In genomic region chr10:5116720-5117119, GRCm38 (mm10) we compare ENCODE assay signal across 21 mouse cellular contexts. TPM values are rescaled to one million over a fixed set of nuclear protein-coding genes. Genes with fewer than 3 reads are reported as not detected.
A peak's percentile ranks its signal among the peaks of the same experiment; 100 is the strongest.
DNase-seq lines count a peak whose midpoint lies in the region; ATAC-seq and TF ChIP-seq lines count a peak whose summit lies in the region.
"Had no signal": no experiment of that assay in that cellular context is flagged by ENCODE, and none has a peak within 500 bp of the region (broad histone marks: within the 10 kb centered on the region; RNA-seq: fewer than 3 reads in every experiment).

No protein-coding gene starts in this region.

- H3K4me2 ChIP-seq in liver, embryonic 12.5 days: no peak overlapping the region
- H3K4me2 ChIP-seq in lung, embryonic 16.5 days (ENCODE audit: low read depth, low read length): no peak overlapping the region
- H3K4me2 ChIP-seq: embryonic facial prominence, embryonic 12.5 days; forebrain, embryonic 15.5 days; heart, embryonic 13.5 days had no signal

- H3K4me1 ChIP-seq in kidney, adult 2 months (ENCODE audit: control insufficient read depth, insufficient read depth, low read length): no peaks in the 10 kb centered on the region
- peaks cover 4% of the 10 kb centered on the region; the same call in 1 of the 2 replicates for H3K4me1 ChIP-seq in liver, adult 2 months (ENCODE audit: control insufficient read depth, insufficient read depth, low read length)
- H3K4me1 ChIP-seq in liver, embryonic 12.5 days: no peaks in the 10 kb centered on the region
- H3K4me1 ChIP-seq in lung, embryonic 16.5 days (replicated peaks; ENCODE audit: control insufficient read depth, insufficient read depth, low read length): no peaks in the 10 kb centered on the region
- H3K4me1 ChIP-seq in lung, adult 2 months (ENCODE audit: control insufficient read depth, insufficient read depth, low read length): no peaks in the 10 kb centered on the region
- H3K4me1 ChIP-seq: embryonic facial prominence, embryonic 12.5 days; forebrain, embryonic 15.5 days; heart, embryonic 13.5 days had no signal

- WGBS in kidney, adult 2 months: 51% methylated on average over 6 of the region's 6 CpGs
- 24% methylated on average over 6 of the region's 6 CpGs for WGBS in liver, adult 2 months
- WGBS in liver, embryonic 12.5 days (ENCODE audit: insufficient replicate concordance): 75% methylated on average over 6 of the region's 6 CpGs
- 48% methylated on average over 6 of the region's 6 CpGs for WGBS in lung, embryonic 16.5 days
- 60% methylated on average over 6 of the region's 6 CpGs for WGBS in lung, adult 2 months

- TF ChIP-seq POLR2A in kidney, adult 2 months (IDR thresholded peaks at IDR 0.05; ENCODE audit: low read depth, low read length): no peak
- no peak for TF ChIP-seq POLR2A in liver, adult 2 months (IDR thresholded peaks at IDR 0.05; ENCODE audit: extremely low read depth, insufficient read depth, low read length)
- no peak for TF ChIP-seq POLR2A in lung, adult 2 months (IDR thresholded peaks at IDR 0.05; ENCODE audit: borderline replicate concordance, extremely low read depth, low read depth, low read length)

- H3K9me3 ChIP-seq in liver, embryonic 12.5 days (replicated peaks): no peaks in the 10 kb centered on the region
- no peaks in the 10 kb centered on the region for H3K9me3 ChIP-seq in lung, embryonic 16.5 days (ENCODE audit: control insufficient read depth, low read length)
- H3K9me3 ChIP-seq: embryonic facial prominence, embryonic 12.5 days; forebrain, embryonic 15.5 days; heart, embryonic 13.5 days had no signal

- peaks cover 2% of the 10 kb centered on the region for H3K36me3 ChIP-seq in kidney, adult 2 months (ENCODE audit: control insufficient read depth, insufficient read depth, low read length)
- peaks cover 41% of the 10 kb centered on the region for H3K36me3 ChIP-seq in liver, adult 2 months (ENCODE audit: control insufficient read depth, insufficient read depth, low read length)
- peaks cover 32% of the 10 kb centered on the region for H3K36me3 ChIP-seq in liver, embryonic 12.5 days
- H3K36me3 ChIP-seq in lung, embryonic 16.5 days (ENCODE audit: control insufficient read depth, insufficient read depth, low read length): peaks cover 8% of the 10 kb centered on the region

- H3K9ac ChIP-seq in liver, adult 2 months (ENCODE audit: low read depth, low read length): no peak overlapping the region
- H3K9ac ChIP-seq in liver, embryonic 12.5 days: no peak overlapping the region
- no peak overlapping the region for H3K9ac ChIP-seq in lung, embryonic 16.5 days (ENCODE audit: low read length)
- H3K9ac ChIP-seq: embryonic facial prominence, embryonic 12.5 days; forebrain, embryonic 15.5 days; heart, embryonic 13.5 days had no signal

- H3K4me3 ChIP-seq in kidney, adult 2 months (ENCODE audit: insufficient read depth, low read depth, low read length): no peak overlapping the region
- no peak overlapping the region for H3K4me3 ChIP-seq in liver, adult 2 months (ENCODE audit: insufficient read depth, low read depth, low read length)
- no peak overlapping the region for H3K4me3 ChIP-seq in liver, embryonic 12.5 days
- no peak overlapping the region for H3K4me3 ChIP-seq in lung, embryonic 16.5 days (ENCODE audit: low read length)
- no peak overlapping the region for H3K4me3 ChIP-seq in lung, adult 2 months (replicated peaks; ENCODE audit: extremely low read depth, low read depth, low read length)
- H3K4me3 ChIP-seq: embryonic facial prominence, embryonic 12.5 days; forebrain, embryonic 15.5 days; heart, embryonic 13.5 days had no signal

- no peak for ATAC-seq in liver, embryonic 12.5 days
- ATAC-seq in lung, embryonic 16.5 days (ENCODE audit: low read depth): peak; percentile 64
- ATAC-seq: activated CD4-positive, CD25-positive, alpha-beta regulatory T cell, adult 4 months; forebrain, embryonic 15.5 days; Patski had no signal

- no peaks in the 10 kb centered on the region for H3K79me2 ChIP-seq in liver, adult 2 months (ENCODE audit: control insufficient read depth, insufficient read depth, low read length)

- no peak for TF ChIP-seq CTCF in kidney, adult 2 months (conservative IDR thresholded peaks at IDR 0.05; ENCODE audit: insufficient read depth, insufficient read length, low read depth, low read length)
- TF ChIP-seq CTCF in liver, adult 2 months (IDR thresholded peaks at IDR 0.05; ENCODE audit: low read depth, low read length): no peak
- TF ChIP-seq CTCF in lung, adult 2 months (IDR thresholded peaks at IDR 0.05; ENCODE audit: insufficient read depth, low read length): no peak

- H3K27ac ChIP-seq in kidney, adult 2 months (ENCODE audit: insufficient read depth, low read depth, low read length): no peak overlapping the region
- no peak overlapping the region for H3K27ac ChIP-seq in liver, adult 2 months (replicated peaks; ENCODE audit: insufficient read depth, low read depth, low read length)
- no peak overlapping the region for H3K27ac ChIP-seq in liver, embryonic 12.5 days
- H3K27ac ChIP-seq in lung, embryonic 16.5 days (ENCODE audit: low read length): no peak overlapping the region
- H3K27ac ChIP-seq: embryonic facial prominence, embryonic 12.5 days; forebrain, embryonic 15.5 days; heart, embryonic 13.5 days had no signal

- DNase-seq in kidney, adult 2 months: peak; percentile 18
- no peak for DNase-seq in kidney, postnatal 4 days
- peak; percentile 78 for DNase-seq in liver, adult 2 months (ENCODE audit: extremely low read depth, low read depth, low spot score)
- DNase-seq in lung, adult 2 months: no peak
- DNase-seq: adrenal gland, postnatal 14 days; cerebellum, adult 11-12 months; cerebellum, adult 9-10 months; cerebellum, postnatal 25 days; gastrocnemius, postnatal 36 days; heart, adult 11 months; heart, postnatal 36 days had no signal

- no peaks in the 10 kb centered on the region for H3K27me3 ChIP-seq in kidney, adult 2 months (replicated peaks; ENCODE audit: control insufficient read depth, insufficient read depth, low read length)
- H3K27me3 ChIP-seq in liver, adult 2 months (ENCODE audit: control insufficient read depth, insufficient read depth, low read length): no peaks in the 10 kb centered on the region
- no peaks in the 10 kb centered on the region for H3K27me3 ChIP-seq in liver, embryonic 12.5 days (replicated peaks)
- peaks cover 6% of the 10 kb centered on the region for H3K27me3 ChIP-seq in lung, embryonic 16.5 days (ENCODE audit: control insufficient read depth, insufficient read depth, low read depth, low read length)
- H3K27me3 ChIP-seq: CH12.LX; embryonic facial prominence, embryonic 12.5 days; forebrain, embryonic 15.5 days; heart, embryonic 13.5 days; Patski had no signal

RNA-seq across cellular contexts. Expression of gene Gm10097, which starts 47.7 kb away (rescaled TPM):
- polyA plus RNA-seq in kidney, adult 2 months (2012; rRNA removed): not detected in 2 replicates
- not detected in 2 replicates for total RNA-seq in liver, adult 2 months (2014; rRNA removed)
- polyA plus RNA-seq in liver, adult 2 months (2012; rRNA removed): not detected in 2 replicates
- 0.05 TPM in 1 of 2 replicates, not detected in the other for polyA plus RNA-seq in liver, embryonic 12.5 days (2016; fragmentation: Nextera tagmentation; extraction: Ambion mirVana)
- polyA plus RNA-seq in lung, embryonic 16.5 days (2015; fragmentation: Nextera tagmentation; extraction: Ambion mirVana): 0.15 and 0.26 TPM in 2 replicates
- polyA plus RNA-seq in lung, adult 2 months (2012; rRNA removed): not detected in 2 replicates
- total RNA-seq: adrenal gland, adult 18-20 months; adrenal gland, postnatal 14 days; CH12.LX had no signal
- polyA plus RNA-seq: activated CD4-positive, CD25-positive, alpha-beta regulatory T cell, adult 4 months; cortical plate, adult 2 months; Patski had no signal

Comparison
In these comparisons a context has a peak if more than half of its experiments do, and no peak if none do; other contexts are left out.
1. DNase-seq: peak in kidney, adult 2 months (single experiment) and liver, adult 2 months (single experiment); none in kidney, postnatal 4 days (0 of 2) and lung, adult 2 months (single experiment).